Mouse (Mus musculus): ENCODE measurements around the gene Alkbh2. TPM values are rescaled to one million over a fixed set of nuclear protein-coding genes. Genes with fewer than 3 reads are reported as not detected.

The Alkbh2 gene
- polyA plus RNA-seq, 1 experiment from 2014 or later: 6.4 TPM

DNA sequence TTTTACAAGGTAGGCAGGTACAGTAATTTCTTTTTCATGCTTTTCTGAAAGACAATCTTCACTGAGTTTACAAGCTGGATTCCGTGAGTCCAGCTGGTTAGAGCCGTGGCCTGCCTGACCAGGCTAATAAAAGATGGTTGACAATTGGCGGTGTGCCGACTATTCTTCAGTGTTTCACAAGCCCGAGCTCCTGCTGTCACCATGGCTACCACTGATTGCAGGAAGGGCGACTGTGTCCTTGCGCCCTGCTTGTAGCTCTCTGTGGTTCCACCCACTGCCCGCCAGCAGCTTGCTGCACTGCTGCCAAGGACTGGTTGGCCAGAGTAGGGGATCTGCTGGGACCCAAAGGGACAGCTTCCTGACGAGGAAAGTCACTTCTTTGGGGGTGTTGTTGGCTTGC, 11.2 kb upstream of the Alkbh2 start:
- H3K4me1 ChIP-seq: peaks cover 54% of the 10 kb centered on the region
- H3K9ac ChIP-seq: peak overlapping the region; percentile 65; the same call in 1 of the 2 replicates
- no peaks in the 10 kb centered on the region for H3K27me3 ChIP-seq (replicated peaks)
- H3K4me3 ChIP-seq: no peak overlapping the region
- peak overlapping the region; percentile 91 for H3K27ac ChIP-seq (replicated peaks)
- peak overlapping the region; percentile 34; the same call in 1 of the 2 replicates for H3K4me2 ChIP-seq
- peak; percentile 38; the same call in 1 of the 2 replicates for ATAC-seq (ENCODE audit: extremely low read depth, insufficient number of reproducible peaks, low FRiP score, low TSS enrichment)
- no peaks in the 10 kb centered on the region for H3K9me3 ChIP-seq
- 30% methylated on average over 9 of the region's 9 CpGs for WGBS
- H3K36me3 ChIP-seq: peaks cover 38% of the 10 kb centered on the region

DNA sequence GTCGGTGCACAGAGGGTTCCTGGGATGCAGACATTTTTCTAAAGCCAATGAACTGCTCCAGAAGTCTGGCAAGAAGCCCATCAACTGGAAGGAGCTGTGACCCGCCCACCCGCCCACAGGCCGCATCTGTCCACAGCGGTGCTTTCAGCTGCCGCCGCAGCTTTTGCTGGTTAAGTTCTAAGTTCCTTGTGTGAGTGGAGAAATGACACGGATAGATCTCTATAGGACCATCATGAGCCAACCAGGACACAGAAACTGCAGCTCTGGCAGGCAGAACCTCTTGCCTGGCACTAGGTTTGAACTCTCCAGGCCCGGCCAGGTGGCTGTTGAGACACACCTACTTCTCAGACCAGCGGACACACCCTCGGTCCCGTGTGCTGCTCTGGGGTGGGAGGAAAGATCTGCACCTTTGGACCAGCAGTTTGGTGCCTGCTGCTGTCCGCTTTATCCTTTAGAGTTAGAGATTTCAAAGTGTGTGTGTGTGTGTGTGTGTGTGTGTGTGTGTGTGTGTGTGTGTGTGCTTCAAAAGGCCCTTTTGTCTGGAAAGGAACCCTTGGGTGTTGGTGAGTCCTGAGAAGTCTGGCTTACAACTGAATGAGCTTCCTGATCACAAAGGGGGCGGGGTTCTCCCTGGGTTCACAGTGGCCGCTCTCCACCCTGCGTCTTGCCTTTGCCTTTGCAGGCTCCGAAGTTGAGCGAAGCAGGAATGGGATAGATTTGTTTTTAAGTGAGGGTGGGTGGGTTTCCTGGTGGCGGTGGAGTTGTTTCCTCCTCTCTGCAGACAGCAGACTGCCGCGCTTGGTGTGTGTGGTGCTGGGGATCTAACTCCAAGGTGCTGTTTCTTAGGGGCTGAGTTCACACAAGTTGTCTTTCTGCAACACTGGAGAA, 10.5 kb upstream of the Alkbh2 start:
- ATAC-seq (ENCODE audit: extremely low read depth, insufficient number of reproducible peaks, low FRiP score, low TSS enrichment): no peak
- Histone ChIP-seq H3K36me3 (peaks cover 38% of the 10 kb centered on the region), H3K4me1 (peaks cover 57% of the 10 kb centered on the region), H3K9me3 (no peaks in the 10 kb centered on the region), H3K27me3 (replicated peaks) (no peaks in the 10 kb centered on the region), H3K4me2 (peak overlapping the region; percentile 34; the same call in 1 of the 2 replicates), H3K4me3 (no peak overlapping the region), H3K27ac (replicated peaks) (peak overlapping the region; percentile 91), H3K9ac (peak overlapping the region; percentile 65)
- 61% methylated on average over 21 of the region's 21 CpGs for WGBS

DNA sequence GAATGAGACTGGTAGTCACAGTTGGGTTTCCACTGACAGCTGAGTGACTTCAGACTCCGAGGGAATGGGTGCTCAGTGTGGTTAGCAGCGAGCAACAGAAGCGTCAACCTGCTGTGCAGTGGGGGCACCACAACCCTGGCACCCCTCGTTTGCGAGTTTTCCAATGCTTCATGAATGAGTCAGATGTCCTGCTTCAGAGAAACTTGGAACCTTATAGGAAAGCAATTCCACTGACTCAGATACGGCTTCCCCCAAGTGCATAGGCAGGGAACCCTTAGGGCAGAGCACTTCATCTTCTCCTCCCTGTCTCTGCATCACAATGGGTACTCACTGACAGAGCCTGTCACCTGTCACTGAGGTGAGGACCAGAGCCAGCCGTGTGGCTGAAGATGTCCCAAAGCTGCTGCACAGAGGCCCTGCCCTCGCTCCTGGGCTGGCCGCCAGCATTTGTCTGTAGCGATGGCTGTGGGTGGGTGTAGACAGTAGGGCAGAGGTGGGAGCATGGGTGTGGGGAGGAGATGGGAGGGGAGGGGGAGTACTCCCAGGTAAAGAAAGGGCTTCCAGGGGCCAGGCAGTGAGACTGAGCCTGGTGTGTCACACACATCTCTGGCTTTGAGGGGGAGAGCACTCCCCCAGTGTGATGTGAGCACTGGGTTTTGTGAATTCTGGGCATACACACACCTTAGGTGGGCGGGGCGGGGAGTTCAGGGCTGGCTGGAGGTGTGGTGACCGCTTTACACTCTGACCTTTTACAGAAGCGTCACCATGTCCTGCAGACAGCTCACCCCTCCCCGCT, 9.7 kb upstream of the Alkbh2 start:
- peaks cover 57% of the 10 kb centered on the region for H3K4me1 ChIP-seq
- WGBS: 68% methylated on average over 15 of the region's 15 CpGs
- peaks cover 41% of the 10 kb centered on the region for H3K36me3 ChIP-seq
- no peak overlapping the region for H3K4me3 ChIP-seq
- no peak for ATAC-seq (ENCODE audit: extremely low read depth, insufficient number of reproducible peaks, low FRiP score, low TSS enrichment)
- peak overlapping the region; percentile 91 for H3K27ac ChIP-seq (replicated peaks)
- H3K4me2 ChIP-seq: no peak overlapping the region
- H3K27me3 ChIP-seq (replicated peaks): no peaks in the 10 kb centered on the region
- H3K9me3 ChIP-seq: no peaks in the 10 kb centered on the region
- H3K9ac ChIP-seq: 0 out of 2 replicates have a peak overlapping the region, but pooled peaks have one; percentile 44

DNA sequence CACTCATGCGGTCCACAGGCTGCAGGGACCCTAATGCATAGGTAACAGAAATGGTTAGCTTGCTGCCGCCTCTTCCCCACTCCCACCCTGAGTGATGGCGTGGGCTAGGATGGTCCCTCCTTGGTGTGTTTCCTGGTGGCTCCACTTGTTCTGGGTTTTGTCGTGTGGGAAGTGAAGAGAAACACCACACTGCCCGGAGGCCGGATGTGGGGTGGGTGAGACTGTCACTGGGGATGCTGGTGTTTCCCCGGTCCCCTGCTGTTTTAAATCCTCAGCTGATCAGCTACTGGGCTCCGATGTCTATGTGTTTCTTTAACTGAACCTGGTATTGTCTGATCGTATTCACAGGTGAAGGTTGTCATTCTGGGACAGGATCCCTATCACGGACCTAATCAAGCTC, 7.5 kb upstream of the Alkbh2 start:
- no peak overlapping the region for H3K4me3 ChIP-seq
- no peak for ATAC-seq (ENCODE audit: extremely low read depth, insufficient number of reproducible peaks, low FRiP score, low TSS enrichment)
- no peak overlapping the region for H3K27ac ChIP-seq (replicated peaks)
- no peak overlapping the region for H3K9ac ChIP-seq
- H3K4me1 ChIP-seq: peaks cover 71% of the 10 kb centered on the region
- H3K9me3 ChIP-seq: no peaks in the 10 kb centered on the region
- no peak overlapping the region for H3K4me2 ChIP-seq
- peaks cover 43% of the 10 kb centered on the region for H3K36me3 ChIP-seq
- 85% methylated on average over 10 of the region's 10 CpGs for WGBS
- H3K27me3 ChIP-seq (replicated peaks): no peaks in the 10 kb centered on the region

DNA sequence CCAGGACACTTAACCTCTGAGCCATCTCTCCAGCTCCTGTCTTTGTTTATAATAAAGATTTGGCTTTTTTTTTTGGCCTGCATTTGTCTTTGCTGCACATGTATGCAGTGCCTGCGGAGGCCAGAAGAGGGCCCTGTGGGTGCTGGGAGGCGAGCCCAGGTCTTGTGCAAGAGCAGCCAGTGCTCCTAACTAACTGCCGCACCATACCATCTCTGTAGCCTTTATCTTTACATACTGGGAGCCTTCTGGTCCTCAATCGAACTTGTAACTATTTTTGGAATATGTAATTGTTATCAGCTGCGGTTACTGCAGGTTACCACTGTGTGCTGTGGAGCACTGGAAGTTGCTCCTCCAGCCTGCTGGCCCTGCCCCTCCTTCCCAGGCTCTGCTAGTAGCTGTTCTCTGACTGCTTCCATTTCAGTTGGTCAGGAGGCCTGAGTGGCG, 6.1 kb upstream of the Alkbh2 start:
- no peak for ATAC-seq (ENCODE audit: extremely low read depth, insufficient number of reproducible peaks, low FRiP score, low TSS enrichment)
- H3K4me2 ChIP-seq: peak overlapping the region; percentile 13; the same call in 1 of the 2 replicates
- peaks cover 37% of the 10 kb centered on the region for H3K36me3 ChIP-seq
- peak overlapping the region; percentile 76 for H3K27ac ChIP-seq (replicated peaks)
- H3K9me3 ChIP-seq: no peaks in the 10 kb centered on the region
- H3K27me3 ChIP-seq (replicated peaks): no peaks in the 10 kb centered on the region
- no peak overlapping the region for H3K4me3 ChIP-seq
- 29% methylated on average over 6 of the region's 6 CpGs for WGBS
- H3K9ac ChIP-seq: peak overlapping the region; percentile 26
- H3K4me1 ChIP-seq: peaks cover 64% of the 10 kb centered on the region

DNA sequence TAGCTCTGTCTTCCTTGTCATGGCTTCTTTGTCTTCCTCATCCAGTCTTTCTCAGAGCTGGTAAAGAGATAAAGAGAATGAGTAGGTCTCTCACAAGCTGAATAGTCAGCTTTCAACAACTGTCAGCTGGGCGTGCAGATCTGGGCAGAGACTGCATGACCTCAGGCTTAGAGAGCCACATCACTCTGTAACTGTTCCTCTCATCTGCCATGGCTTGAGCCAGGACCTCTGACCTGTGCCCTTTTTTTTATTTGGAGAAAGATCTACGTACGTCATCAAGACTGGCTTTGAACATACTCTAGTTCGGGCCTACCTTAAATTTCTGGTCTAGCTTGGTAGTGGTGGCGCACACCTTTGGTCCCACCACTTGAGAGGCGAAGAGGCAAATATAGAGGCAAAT, 4.8 kb upstream of the Alkbh2 start:
- Histone ChIP-seq H3K4me1 (peaks cover 51% of the 10 kb centered on the region), H3K4me3 (no peak overlapping the region), H3K27me3 (replicated peaks) (no peaks in the 10 kb centered on the region), H3K9me3 (no peaks in the 10 kb centered on the region), H3K36me3 (peaks cover 31% of the 10 kb centered on the region), H3K27ac (replicated peaks) (no peak overlapping the region), H3K4me2 (peak overlapping the region; percentile 98), H3K9ac (peak overlapping the region; percentile 84)
- WGBS: 81% methylated on average over 6 of the region's 6 CpGs
- ATAC-seq (ENCODE audit: extremely low read depth, insufficient number of reproducible peaks, low FRiP score, low TSS enrichment): no peak

DNA sequence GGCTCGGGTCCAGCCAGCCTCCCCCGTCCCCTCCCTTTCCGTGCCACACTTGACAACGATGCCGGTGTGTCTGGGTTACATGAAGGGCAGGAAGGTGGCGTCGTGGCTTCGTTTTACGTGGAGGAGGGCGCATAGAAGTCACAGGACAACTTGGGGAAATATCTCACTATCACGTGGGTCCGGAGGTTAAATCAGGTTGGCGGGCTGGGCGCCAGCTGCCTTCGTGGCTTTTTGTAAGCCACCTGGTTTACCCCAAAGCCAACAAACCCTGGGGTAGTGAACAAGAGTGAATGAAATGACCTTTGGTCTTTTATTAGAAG, 3.5 kb upstream of the Alkbh2 start:
- Histone ChIP-seq H3K27ac (replicated peaks) (peak overlapping the region; percentile 81), H3K4me2 (peak overlapping the region; percentile 98), H3K27me3 (replicated peaks) (no peaks in the 10 kb centered on the region), H3K4me3 (peak overlapping the region; percentile 90), H3K9ac (peak overlapping the region; percentile 84), H3K9me3 (no peaks in the 10 kb centered on the region), H3K36me3 (peaks cover 17% of the 10 kb centered on the region), H3K4me1 (peaks cover 45% of the 10 kb centered on the region)
- WGBS: under 1% methylated on average over 15 of the region's 15 CpGs
- no peak for ATAC-seq (ENCODE audit: extremely low read depth, insufficient number of reproducible peaks, low FRiP score, low TSS enrichment)

DNA sequence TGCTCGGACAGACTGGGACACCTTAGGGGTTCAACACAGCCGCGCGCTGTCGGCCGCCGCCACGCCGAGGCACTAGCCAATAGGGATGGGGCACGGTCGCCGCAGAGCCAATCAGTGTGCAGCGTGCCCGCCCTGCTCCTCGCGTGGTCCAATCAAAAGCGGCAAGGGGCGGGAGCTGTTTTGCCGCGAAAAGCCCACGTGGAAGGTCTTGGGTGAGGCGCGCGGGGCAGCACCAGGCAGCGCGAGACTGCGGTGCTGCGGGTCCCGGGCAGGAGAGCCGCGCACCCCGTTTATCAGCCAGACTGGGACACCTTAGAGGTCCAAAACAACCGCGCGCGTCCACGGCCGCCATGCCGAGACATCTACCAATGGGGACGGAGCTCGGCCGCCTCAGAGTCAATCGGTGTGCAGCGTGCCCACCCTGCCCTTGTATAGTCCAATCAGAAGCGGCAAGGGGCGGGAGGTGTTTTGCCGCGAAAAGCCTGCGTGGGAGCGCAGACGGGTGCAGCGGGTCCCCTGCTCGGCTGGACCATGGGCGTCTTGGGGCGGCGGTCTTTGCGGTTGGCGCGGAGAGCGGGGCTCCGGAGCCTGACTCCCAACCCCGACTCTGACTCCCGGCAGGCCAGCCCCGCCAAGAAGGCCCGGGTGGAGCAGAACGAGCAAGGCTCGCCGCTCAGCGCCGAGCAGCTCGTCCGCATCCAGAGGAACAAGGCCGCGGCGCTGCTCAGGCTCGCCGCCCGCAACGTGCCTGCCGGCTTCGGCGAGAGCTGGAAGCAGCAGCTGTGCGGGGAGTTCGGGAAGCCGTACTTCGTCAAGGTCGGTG, 2.9 kb upstream of the Alkbh2 start:
- peaks cover 45% of the 10 kb centered on the region for H3K4me1 ChIP-seq
- H3K4me2 ChIP-seq: peak overlapping the region; percentile 98
- H3K36me3 ChIP-seq: peaks cover 13% of the 10 kb centered on the region; the same call in 1 of the 2 replicates
- no peaks in the 10 kb centered on the region for H3K27me3 ChIP-seq (replicated peaks)
- H3K27ac ChIP-seq (replicated peaks): peak overlapping the region; percentile 81
- H3K9me3 ChIP-seq: no peaks in the 10 kb centered on the region
- under 1% methylated on average over 87 of the region's 87 CpGs for WGBS
- ATAC-seq (ENCODE audit: extremely low read depth, insufficient number of reproducible peaks, low FRiP score, low TSS enrichment): peak; percentile 89
- peak overlapping the region; percentile 90 for H3K4me3 ChIP-seq
- H3K9ac ChIP-seq: peak overlapping the region; percentile 84

DNA sequence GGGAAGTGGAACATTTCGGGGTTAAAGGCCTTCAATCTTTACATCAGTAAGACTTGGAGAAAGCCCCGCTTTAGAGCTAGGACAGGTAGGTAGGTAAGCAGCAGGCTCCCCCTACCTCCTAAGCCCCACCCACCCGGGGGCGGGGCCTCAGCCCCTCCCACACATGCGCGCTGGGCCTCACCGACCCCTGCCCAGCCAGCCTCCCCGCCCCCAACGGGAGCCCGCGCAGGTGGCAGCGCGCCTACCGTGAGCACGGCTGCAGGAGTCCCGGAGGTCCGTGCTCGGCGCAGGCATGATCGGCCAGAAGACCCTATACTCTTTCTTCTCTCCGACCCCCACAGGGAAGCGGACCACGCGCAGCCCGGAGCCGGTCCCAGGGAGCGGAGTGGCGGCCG, 2.2 kb upstream of the Alkbh2 start, which contains the start of gene Ung:
Gene Ung, plus strand, starts transcription at position 176 of the 395 bp plus-strand sequence.
- Histone ChIP-seq H3K4me1 (peaks cover 45% of the 10 kb centered on the region), H3K27ac (replicated peaks) (peak within 1 kb of the TSS; percentile 81), H3K4me3 (peak within 1 kb of the TSS; percentile 90), H3K9me3 (no peaks in the 10 kb centered on the region), H3K36me3 (peaks cover 14% of the 10 kb centered on the region), H3K27me3 (replicated peaks) (no peaks in the 10 kb centered on the region), H3K4me2 (peak within 1 kb of the TSS; percentile 98), H3K9ac (peak within 1 kb of the TSS; percentile 84)
- WGBS: under 1% methylated on average over 29 of the region's 29 CpGs
- ATAC-seq (ENCODE audit: extremely low read depth, insufficient number of reproducible peaks, low FRiP score, low TSS enrichment): peak; percentile 14; the same call in 1 of the 2 replicates

DNA sequence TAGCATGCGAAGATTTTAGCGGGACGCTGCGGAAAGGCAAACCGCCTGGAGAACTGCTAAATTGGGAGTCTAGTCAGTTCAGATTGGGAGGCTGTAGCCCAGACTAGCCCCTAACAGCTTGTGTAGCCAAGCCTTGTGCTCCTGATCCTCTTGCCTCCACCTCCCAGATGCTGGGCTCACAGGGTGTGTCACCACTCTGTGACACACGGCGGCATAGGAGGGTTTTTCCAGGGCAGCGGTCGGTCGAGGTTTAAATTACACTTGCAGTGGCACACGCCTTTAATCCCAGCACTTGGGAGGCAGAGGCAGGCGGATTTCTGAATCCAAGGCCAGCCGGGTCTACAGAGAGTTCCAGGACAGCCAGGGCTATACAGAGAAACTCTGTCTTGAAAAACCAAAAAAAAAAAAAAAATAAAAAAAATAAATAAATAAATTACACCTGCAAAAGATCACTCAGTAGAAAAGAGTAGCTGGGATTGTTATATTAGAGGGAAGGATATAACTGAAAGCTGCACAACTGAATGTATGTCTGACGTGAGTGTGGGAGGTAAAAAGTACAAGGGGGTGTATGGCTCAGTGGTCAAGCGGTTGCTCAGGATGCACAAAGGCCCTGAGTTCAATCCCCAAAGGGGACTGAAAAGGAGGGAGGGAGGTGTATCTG, 1.7 kb upstream of the Alkbh2 start:
- ATAC-seq (ENCODE audit: extremely low read depth, insufficient number of reproducible peaks, low FRiP score, low TSS enrichment): no peak
- Histone ChIP-seq H3K36me3 (peaks cover 18% of the 10 kb centered on the region), H3K9me3 (no peaks in the 10 kb centered on the region), H3K27ac (replicated peaks) (no peak overlapping the region), H3K4me1 (peaks cover 43% of the 10 kb centered on the region), H3K4me3 (peak overlapping the region; percentile 90), H3K9ac (peak overlapping the region; percentile 84), H3K4me2 (peak overlapping the region; percentile 98), H3K27me3 (replicated peaks) (no peaks in the 10 kb centered on the region)
- WGBS: 66% methylated on average over 15 of the region's 15 CpGs

Measured in heart, embryonic 13.5 days (tissue).